Mouse (Mus musculus): ENCODE results near the gene Cyb561. TPM values are rescaled to one million over a fixed set of nuclear protein-coding genes. Genes with fewer than 3 reads are reported as not detected.

The Cyb561 gene
- total RNA-seq (2023; ENCODE audit: inconsistent age), result 0.54 TPM in 1 of 4 replicates, not detected in the others

DNA sequence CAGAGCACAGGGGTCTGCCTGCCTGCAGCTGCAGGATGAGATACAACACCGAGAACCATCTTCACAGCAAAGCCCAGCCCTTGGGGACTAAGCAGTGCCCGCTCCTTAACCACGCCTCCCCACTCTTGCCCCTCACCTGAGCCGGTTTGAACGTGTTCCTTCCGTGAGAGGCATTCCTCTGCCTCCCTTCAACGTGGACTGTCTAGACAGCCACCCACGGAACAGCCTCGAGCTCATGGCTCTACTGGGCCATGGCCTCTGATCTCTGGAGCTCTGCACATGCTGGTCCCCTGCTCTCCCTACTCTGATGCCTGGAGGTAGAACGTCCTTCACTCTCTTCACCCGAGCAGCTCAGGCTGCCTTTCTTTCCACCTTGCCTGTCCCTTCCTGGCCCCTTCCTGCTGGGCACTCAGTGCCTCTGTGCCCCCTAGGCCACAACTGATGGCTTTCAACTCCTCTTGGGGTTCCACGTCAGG lies at the start of gene Cyb561:
TSS of gene Cyb561 (minus strand) at position 426 of the 476 bp plus-strand sequence.

DNA sequence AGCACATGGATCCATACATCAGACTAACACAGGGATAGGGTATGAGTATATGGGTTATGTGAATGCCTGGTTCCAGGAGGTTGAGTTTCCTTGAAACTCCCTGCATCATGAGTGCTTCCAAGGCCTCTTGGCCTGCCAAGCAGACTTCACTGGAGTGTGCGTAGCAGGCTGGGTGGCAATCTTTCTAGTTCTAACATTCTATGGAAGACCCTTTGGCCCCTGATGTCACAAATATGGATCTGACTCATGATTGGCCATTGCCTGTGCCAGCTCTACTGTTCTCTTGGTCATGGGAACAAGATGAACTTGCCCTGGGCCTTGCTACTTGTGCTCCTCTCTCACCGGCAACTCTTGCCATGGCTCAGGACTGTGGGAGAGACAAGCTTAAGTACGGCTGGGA lies 41.2 kb upstream of the Cyb561 start, which contains the start of gene Ace3:
TSS of gene Ace3 (plus strand) at position 301 of the 400 bp plus-strand sequence.

DNA sequence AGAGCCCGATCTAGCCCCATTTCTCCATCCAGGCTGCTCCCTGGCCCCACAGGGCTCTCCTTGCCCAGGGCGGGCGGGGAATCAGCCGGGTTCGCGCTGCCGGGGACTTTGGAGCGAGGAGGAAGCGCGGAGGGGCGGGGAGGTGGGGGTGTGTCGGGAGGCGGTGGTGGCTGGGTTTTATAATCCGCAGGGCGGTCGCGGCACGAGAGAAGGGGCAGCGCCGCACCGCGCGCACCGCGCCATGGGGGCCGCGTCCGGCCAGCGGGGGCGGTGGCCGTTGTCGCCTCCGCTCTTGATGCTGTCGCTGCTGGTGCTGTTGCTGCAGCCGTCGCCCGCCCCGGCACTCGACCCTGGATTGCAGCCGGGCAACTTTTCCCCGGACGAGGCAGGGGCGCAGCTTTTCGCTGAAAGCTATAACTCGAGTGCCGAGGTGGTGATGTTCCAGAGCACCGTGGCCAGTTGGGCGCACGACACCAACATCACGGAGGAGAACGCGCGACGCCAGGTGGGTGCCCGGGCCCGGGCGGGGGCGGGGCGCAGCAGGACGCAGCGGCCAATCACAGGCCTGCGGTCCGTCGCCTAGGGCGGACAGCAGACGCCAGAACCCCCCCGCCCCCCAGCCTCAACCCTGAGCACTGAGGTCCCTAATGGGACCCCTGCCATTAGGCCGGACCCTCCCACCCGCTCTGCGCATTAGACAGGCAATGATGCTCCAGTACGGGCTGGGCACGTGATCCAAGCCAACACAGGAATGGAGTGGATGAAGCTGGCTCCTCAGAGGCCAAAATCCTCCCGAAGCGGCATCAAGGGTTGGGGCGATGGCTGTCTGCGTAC lies 14.8 kb upstream of the Cyb561 start, which contains the start of gene Ace:
TSS of gene Ace (plus strand) at position 205 of the 834 bp plus-strand sequence.

Other genes with a start within 250 kb of the Cyb561 start
- gene Ace, start 14.6 kb upstream of the Cyb561 start, total RNA-seq (2023; ENCODE audit: inconsistent age), result 0.22 TPM in 1 of 4 replicates, not detected in the others
- not detected in 4 replicates for gene Ace3, start 41.3 kb upstream of the Cyb561 start, total RNA-seq (2023; ENCODE audit: inconsistent age)
- 0.19 to 0.30 TPM (median 0.21 TPM) in 3 of 4 replicates, not detected in the other for gene Kcnh6, start 54.8 kb upstream of the Cyb561 start, total RNA-seq (2023; ENCODE audit: inconsistent age)
- 72.4 to 74.5 TPM (median 73.0 TPM) in 4 replicates for gene Dcaf7, start 83.5 kb upstream of the Cyb561 start, total RNA-seq (2023; ENCODE audit: inconsistent age)
- gene Taco1, start 112.7 kb upstream of the Cyb561 start, total RNA-seq (2023; ENCODE audit: inconsistent age), result 5.2 to 8.4 TPM (median 7.6 TPM) in 4 replicates
- gene Map3k3, start 131.3 kb upstream of the Cyb561 start, total RNA-seq (2023; ENCODE audit: inconsistent age), result 124 to 129 TPM (median 126 TPM) in 4 replicates
- 5.4 to 8.3 TPM (median 7.5 TPM) in 4 replicates for gene Gm10840, start 207.5 kb upstream of the Cyb561 start, total RNA-seq (2023; ENCODE audit: inconsistent age)
- 461 to 507 TPM (median 495 TPM) in 4 replicates for gene Limd2, start 207.5 kb upstream of the Cyb561 start, total RNA-seq (2023; ENCODE audit: inconsistent age)
- 38.4 to 47.5 TPM (median 40.2 TPM) in 4 replicates for gene Strada, start 248.8 kb upstream of the Cyb561 start, total RNA-seq (2023; ENCODE audit: inconsistent age)